Mouse (Mus musculus) neural tube, embryonic 15.5 days (tissue): Measurements from ENCODE around the gene Olfr1367. TPM values are rescaled to one million over a fixed set of nuclear protein-coding genes. Genes with fewer than 3 reads are reported as not detected.
"Not testable (repeated sequence)": the region's sequence is repeated elsewhere in the genome, so short reads cannot be mapped to it uniquely, and the experiment has no call there.

Source experiments
- ATAC-seq: fragments of 200-750 bp; cut with Nextera tagmentation; 2 replicates; pipeline ENCODE4 v1.8.0; 2017; ENCODE audit warnings: mild to moderate bottlenecking, moderate TSS enrichment, moderate library complexity; ENCODE audit not compliant: low FRiP score
- H3K27ac ChIP-seq: fragments of 300-500 bp; sonication (generic); replicated peaks from 2 replicates; pipeline ENCODE4 v1.5.1; 2015; ENCODE audit warnings: mild to moderate bottlenecking, inconsistent platforms
- H3K27me3 ChIP-seq: fragments of 300-500 bp; sonication (generic); replicated peaks from 2 replicates; pipeline ENCODE4 v1.6.1; 2015; ENCODE audit warnings: inconsistent platforms
- H3K36me3 ChIP-seq: fragments of 300-500 bp; sonication (generic); 2 replicates; pipeline ENCODE4 v1.6.1; 2015; ENCODE audit warnings: inconsistent platforms
- H3K4me1 ChIP-seq: fragments of 300-500 bp; sonication (generic); 2 replicates; pipeline ENCODE4 v1.6.1; 2015; ENCODE audit warnings: inconsistent platforms
- H3K4me2 ChIP-seq: fragments of 300-500 bp; sonication (generic); 2 replicates; pipeline ENCODE4 v1.6.1; 2015; ENCODE audit warnings: inconsistent platforms, mild to moderate bottlenecking, moderate library complexity
- H3K4me3 ChIP-seq: fragments of 300-500 bp; sonication (generic); replicated peaks from 2 replicates; pipeline ENCODE4 v1.5.1; 2015; ENCODE audit warnings: mild to moderate bottlenecking, inconsistent platforms
- H3K9ac ChIP-seq: fragments of 300-500 bp; sonication (generic); replicated peaks from 2 replicates; pipeline ENCODE4 v1.6.1; 2015; ENCODE audit warnings: mild to moderate bottlenecking, inconsistent platforms
- H3K9me3 ChIP-seq: fragments of 300-500 bp; sonication (generic); replicated peaks from 2 replicates; pipeline ENCODE4 v1.6.1; 2016; ENCODE audit warnings: inconsistent platforms
- WGBS: fragments of 180-500 bp; shearing (Covaris S2); methylation state at CpG from one replicate; pipeline ENCODE4 v1.1.7; 2015; ENCODE audit warnings: mixed read lengths; 5-methylcytosine and 5-hydroxymethylcytosine counted together
- polyA plus RNA-seq: library from polyadenylated mRNA; unstranded; fragments of >200 nt; fragmentation: Nextera tagmentation; extraction: Ambion mirVana; gene quantifications from 2 replicates; pipeline ENCODE4 v1.2.1, GENCODE M21; 2015

Olfr1367 gene
- polyA plus RNA-seq, 1 experiment from 2014 or later = not detected

DNA sequence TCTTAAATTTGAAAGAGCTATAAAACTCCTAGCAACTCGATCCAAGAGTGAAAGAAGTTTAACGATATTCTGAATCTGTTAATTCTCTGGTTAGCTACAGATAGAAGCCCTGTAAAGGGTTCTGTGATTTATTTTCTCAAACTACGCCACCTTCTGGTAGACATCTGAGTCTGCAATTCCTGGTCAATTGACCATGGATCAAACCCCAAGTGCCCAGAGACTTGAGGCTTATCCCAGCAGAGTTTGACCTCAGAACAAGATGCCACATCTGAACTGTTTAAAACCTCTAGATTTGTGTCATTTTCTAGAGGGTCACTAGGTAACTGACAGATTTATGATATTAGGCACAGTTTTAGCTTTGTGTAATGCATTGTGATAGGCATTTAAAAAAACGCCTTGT, 20.5 kb upstream of the Olfr1367 start:
- H3K4me1 ChIP-seq = peaks cover 16% of the 10 kb centered on the region
- H3K4me2 ChIP-seq = peak overlapping the region; percentile 62
- 6% methylated on average over 4 of the region's 4 CpGs for WGBS
- H3K27me3 ChIP-seq = peaks cover 21% of the 10 kb centered on the region; the same call in 1 of the 2 replicates
- H3K9me3 ChIP-seq = no peaks in the 10 kb centered on the region
- H3K4me3 ChIP-seq = peak overlapping the region; percentile 42
- no peaks in the 10 kb centered on the region for H3K36me3 ChIP-seq
- ATAC-seq = peak; percentile 11; the same call in 1 of the 2 replicates
- no peak overlapping the region for H3K27ac ChIP-seq
- no peak overlapping the region for H3K9ac ChIP-seq

DNA sequence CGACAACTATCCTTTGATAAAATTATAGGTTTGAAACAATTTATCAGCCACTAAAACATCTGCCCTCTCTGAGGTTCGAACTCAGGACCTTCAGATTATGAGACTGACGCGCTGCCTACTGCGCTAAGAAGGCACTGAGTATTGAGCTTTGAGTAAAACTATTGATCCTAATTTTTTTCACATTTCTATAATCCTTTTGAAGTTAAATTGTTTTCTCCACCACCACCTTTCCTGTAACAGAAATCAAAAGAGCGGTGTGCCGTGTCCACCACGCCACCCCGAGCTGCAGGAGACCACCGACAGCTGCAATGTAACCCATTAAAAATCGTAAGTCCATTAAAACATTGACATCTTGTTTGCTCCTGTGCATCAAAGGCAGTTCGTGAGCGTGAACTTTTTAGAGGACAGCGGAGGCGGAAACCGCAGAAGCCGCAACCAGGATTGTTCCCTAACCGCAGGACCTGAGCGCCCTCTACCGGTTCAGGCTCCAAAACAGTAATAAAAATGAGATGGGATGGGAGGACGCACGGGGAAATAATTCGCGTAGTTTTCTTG, 20.0 kb upstream of the Olfr1367 start:
- H3K4me2 ChIP-seq = peak overlapping the region; percentile 62
- H3K27me3 ChIP-seq = 0 out of 2 replicates have a peak, but pooled peaks cover 21% of the 10 kb centered on the region
- no peaks in the 10 kb centered on the region for H3K36me3 ChIP-seq
- ATAC-seq = peak; percentile 79
- WGBS = under 1% methylated on average over 24 of the region's 24 CpGs
- peak overlapping the region; percentile 42 for H3K4me3 ChIP-seq
- H3K4me1 ChIP-seq = peaks cover 16% of the 10 kb centered on the region
- 0 out of 2 replicates have a peak overlapping the region, but pooled peaks have one; percentile 14 for H3K9ac ChIP-seq
- H3K27ac ChIP-seq = no peak overlapping the region
- no peaks in the 10 kb centered on the region for H3K9me3 ChIP-seq

DNA sequence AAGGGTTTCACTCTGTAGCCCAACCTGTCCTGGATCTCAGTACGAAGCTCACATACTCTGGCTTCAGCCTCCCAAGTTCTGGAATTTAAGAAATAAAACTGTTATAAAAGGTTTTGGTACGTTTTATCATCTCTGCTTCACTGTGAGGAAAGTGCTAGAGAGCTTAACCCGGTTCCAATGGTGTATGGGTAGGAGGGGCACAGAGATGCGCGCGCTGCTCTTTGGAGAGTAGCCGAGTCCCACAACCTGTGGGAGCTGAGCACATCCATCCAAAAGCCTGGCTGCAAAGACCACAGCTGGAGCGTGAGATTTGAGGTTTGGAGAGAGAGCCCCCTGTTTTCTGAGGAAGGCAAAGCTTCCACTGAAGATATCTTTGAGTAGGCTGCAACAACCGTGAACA, 19.3 kb upstream of the Olfr1367 start:
- no peak for ATAC-seq
- Histone ChIP-seq H3K4me1 (peaks cover 12% of the 10 kb centered on the region), H3K27ac (no peak overlapping the region), H3K36me3 (no peaks in the 10 kb centered on the region), H3K9me3 (no peaks in the 10 kb centered on the region), H3K4me2 (peak overlapping the region; percentile 62), H3K27me3 (0 out of 2 replicates have a peak, but pooled peaks cover 16% of the 10 kb centered on the region), H3K9ac (0 out of 2 replicates have a peak overlapping the region, but pooled peaks have one; percentile 14), H3K4me3 (peak overlapping the region; percentile 42)
- WGBS = 2% methylated on average over 9 of the region's 9 CpGs

DNA sequence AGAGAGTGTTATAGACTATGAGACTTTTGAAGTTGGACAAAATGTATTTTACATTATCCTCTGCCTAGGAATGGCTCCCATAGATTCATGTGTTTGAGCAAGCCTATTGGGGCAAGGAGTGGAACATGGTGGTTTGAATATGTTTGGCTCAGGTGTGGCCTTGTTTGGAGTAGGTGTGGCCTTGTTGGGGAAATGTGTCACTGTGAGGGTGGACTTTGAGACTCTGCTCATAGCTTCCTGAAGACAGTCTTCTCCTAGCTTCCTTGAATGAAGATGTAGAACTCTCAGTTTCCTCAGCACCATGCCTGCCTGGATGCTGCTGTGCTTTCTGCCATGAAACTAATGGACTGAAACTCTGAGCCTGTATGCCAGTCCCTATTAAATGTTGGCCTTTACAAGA, 3.9 kb downstream of the Olfr1367 start:
- Histone ChIP-seq H3K4me2 (no peak overlapping the region), H3K4me1 (no peaks in the 10 kb centered on the region), H3K9ac (no peak overlapping the region), H3K27me3 (0 out of 2 replicates have a peak, but pooled peaks cover 2% of the 10 kb centered on the region), H3K9me3 (no peaks in the 10 kb centered on the region), H3K36me3 (no peaks in the 10 kb centered on the region), H3K4me3 (no peak overlapping the region), H3K27ac (no peak overlapping the region)
- no peak for ATAC-seq

DNA sequence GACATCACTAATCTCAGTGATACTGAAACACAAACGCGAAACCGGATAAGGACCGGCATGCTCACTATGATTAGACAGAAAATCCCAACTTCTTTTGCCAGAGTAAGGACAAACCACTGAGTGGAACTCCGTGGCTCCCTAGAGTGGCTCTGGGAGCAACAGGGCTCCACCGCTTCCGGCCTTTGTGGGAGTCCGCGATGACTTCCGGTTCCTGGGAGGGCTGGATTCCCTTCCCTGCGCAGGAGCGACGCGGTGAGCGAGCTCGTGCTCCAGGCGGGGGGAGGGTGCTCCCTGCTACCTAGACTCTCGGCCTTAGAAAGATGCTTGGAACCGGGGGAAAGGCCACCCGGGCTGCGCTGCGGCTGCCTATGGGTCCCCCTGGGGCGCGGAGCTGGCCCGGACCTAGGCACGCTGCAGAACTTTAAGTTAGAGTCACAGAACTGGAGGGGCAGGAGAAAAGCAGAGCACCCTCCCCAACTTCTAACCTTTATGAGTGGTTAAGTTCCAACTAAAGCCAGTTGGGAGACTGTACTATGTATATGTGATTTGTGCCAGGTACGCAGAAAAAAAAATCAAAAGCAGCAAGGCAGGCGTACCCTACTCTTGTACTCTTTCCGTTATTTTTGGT, 16.0 kb downstream of the Olfr1367 start, which contains the start of gene Zscan12:
TSS of gene Zscan12 (plus strand) at position 200 of the 628 bp plus-strand sequence.
- Histone ChIP-seq H3K36me3 (peaks cover 5% of the 10 kb centered on the region; the same call in 1 of the 2 replicates), H3K4me1 (peaks cover 25% of the 10 kb centered on the region), H3K4me2 (peak within 1 kb of the TSS; percentile 69), H3K9ac (peak within 1 kb of the TSS; percentile 87), H3K4me3 (peak within 1 kb of the TSS; percentile 74), H3K27me3 (peaks cover 4% of the 10 kb centered on the region; the same call in 1 of the 2 replicates), H3K9me3 (no peaks in the 10 kb centered on the region), H3K27ac (peak within 1 kb of the TSS; percentile 67; the same call in 1 of the 2 replicates)
- peak; percentile 100 for ATAC-seq
- WGBS = 2% methylated on average over 29 of the region's 29 CpGs

DNA sequence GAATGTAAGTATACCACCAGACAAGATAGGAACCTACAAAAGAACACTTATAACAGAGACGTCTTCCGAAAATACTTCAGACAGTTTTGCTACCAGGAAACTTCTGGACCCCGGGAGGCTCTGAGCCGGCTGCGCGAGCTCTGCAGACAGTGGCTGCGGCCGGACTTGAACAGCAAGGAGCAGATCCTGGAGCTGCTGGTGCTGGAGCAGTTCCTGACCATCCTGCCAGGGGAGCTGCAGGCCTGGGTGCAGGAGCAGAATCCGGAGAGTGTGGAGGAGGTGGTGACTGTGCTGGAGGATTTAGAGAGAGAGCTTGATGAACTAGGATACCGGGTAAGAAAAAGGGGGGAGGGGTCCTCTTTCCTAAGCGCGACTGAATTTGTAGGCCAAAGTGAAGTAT, 17.0 kb downstream of the Olfr1367 start:
- Histone ChIP-seq H3K36me3 (peaks cover 10% of the 10 kb centered on the region), H3K9ac (no peak overlapping the region; the same call in 1 of the 2 replicates), H3K4me3 (peak overlapping the region; percentile 74), H3K27me3 (peaks cover 2% of the 10 kb centered on the region; the same call in 1 of the 2 replicates), H3K4me2 (peak overlapping the region; percentile 69), H3K27ac (no peak overlapping the region), H3K4me1 (peaks cover 25% of the 10 kb centered on the region), H3K9me3 (no peaks in the 10 kb centered on the region)
- ATAC-seq = no peak
- WGBS = 69% methylated on average over 12 of the region's 12 CpGs

DNA sequence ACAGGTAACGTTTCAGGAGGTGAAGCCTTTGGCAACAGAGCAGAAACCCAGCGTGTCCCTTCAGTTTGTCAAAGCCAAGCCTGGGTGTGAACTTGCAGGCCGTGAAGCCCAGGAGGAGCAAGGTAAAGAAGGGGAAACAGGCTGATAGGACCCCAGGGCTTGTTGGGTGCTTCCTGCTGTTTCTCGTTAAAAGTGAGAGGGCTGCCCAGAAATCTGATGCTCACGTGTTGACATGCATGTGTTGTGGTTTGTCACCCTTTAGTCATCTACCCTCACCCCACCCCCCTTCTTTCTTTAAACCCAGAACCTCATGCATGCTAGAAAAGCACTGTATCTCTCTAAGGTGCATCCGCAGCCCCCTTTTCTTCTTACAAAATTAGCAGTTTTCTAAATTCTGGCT, 19.9 kb downstream of the Olfr1367 start:
- H3K9ac ChIP-seq = no peak overlapping the region
- no peak overlapping the region for H3K4me3 ChIP-seq
- no peak overlapping the region for H3K27ac ChIP-seq
- H3K4me2 ChIP-seq = no peak overlapping the region
- H3K36me3 ChIP-seq = peaks cover 33% of the 10 kb centered on the region
- H3K9me3 ChIP-seq = no peaks in the 10 kb centered on the region
- ATAC-seq = no peak
- no peaks in the 10 kb centered on the region for H3K27me3 ChIP-seq
- WGBS = 94% methylated on average over 6 of the region's 6 CpGs
- H3K4me1 ChIP-seq = peaks cover 25% of the 10 kb centered on the region

DNA sequence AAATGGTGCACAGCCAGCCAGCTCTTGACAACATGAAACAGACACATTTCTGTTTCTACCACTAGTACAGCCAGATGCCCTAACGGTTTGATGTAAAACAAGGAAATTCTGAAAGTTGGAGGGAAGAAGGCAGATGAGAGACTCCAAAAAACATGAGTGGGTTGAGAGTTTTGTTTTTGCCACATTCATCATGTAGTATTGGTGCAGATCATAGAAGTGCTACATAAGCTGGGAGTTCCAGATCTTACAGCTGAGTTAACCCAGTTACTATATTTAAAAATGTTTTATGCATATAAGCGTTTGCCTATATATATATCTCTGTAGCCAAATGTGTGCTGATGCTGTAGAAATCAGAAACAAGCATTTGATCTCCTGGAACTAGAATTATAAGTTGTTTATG, 26.0 kb downstream of the Olfr1367 start:
- H3K27me3 ChIP-seq = no peaks in the 10 kb centered on the region
- no peak for ATAC-seq
- H3K27ac ChIP-seq = no peak overlapping the region
- H3K36me3 ChIP-seq = peaks cover 27% of the 10 kb centered on the region
- no peak overlapping the region for H3K4me3 ChIP-seq
- WGBS = 88% methylated on average over 2 of the region's 2 CpGs
- no peak overlapping the region for H3K9ac ChIP-seq
- H3K9me3 ChIP-seq = no peaks in the 10 kb centered on the region
- no peak overlapping the region for H3K4me2 ChIP-seq
- no peaks in the 10 kb centered on the region for H3K4me1 ChIP-seq

DNA sequence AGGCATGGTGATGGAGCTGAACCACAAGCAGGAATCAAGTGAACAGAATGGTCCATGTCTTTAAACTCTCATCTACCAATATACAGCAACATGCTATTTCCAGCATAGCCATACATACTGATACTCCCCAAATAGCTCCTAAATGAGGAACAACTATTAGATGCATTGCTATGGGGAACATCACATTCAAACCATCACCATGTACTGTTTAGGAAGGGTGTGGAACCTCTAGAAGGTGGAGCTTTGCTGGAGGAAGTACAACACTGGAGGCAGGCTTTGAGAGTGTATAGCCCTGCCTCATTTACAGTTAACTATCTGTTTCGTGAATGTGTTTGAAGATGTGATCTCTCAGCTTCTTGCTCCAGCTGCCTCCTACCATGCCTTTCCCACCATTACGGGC, 31.1 kb downstream of the Olfr1367 start:
- Histone ChIP-seq H3K36me3 (no peaks in the 10 kb centered on the region), H3K4me1 (no peaks in the 10 kb centered on the region), H3K27me3 (no peaks in the 10 kb centered on the region), H3K4me3 (no peak overlapping the region), H3K4me2 (no peak overlapping the region), H3K9me3 (no peaks in the 10 kb centered on the region), H3K27ac (no peak overlapping the region), H3K9ac (no peak overlapping the region)
- WGBS = 83% methylated on average over 2 of the region's 2 CpGs
- ATAC-seq = no peak

DNA sequence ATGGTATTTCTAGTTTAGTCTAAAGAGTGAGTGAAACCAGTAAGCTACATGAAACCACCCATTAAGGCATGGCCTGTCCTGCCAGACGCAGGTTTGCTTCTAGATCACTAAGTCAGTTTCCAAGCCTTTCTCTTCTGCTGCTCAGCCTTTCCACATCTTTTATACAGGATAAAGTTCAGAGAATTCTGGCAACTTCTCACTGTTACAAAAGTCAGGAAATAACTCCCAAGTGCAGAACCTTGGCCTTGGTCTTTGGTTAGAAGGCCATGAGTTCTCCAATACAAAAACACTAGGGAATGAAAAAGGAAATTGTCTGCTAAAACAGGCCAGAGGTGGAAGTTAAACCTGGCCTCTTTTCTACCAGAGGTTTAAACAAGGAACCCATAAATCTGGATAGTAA, 48.5 kb downstream of the Olfr1367 start:
- Histone ChIP-seq H3K4me1 (peaks cover 14% of the 10 kb centered on the region), H3K4me2 (no peak overlapping the region), H3K27ac (no peak overlapping the region), H3K9ac (no peak overlapping the region), H3K4me3 (no peak overlapping the region), H3K27me3 (no peaks in the 10 kb centered on the region), H3K9me3 (no peaks in the 10 kb centered on the region), H3K36me3 (peaks cover 74% of the 10 kb centered on the region)
- no peak for ATAC-seq
- WGBS = 94% methylated on average over 1 of the region's 1 CpGs

DNA sequence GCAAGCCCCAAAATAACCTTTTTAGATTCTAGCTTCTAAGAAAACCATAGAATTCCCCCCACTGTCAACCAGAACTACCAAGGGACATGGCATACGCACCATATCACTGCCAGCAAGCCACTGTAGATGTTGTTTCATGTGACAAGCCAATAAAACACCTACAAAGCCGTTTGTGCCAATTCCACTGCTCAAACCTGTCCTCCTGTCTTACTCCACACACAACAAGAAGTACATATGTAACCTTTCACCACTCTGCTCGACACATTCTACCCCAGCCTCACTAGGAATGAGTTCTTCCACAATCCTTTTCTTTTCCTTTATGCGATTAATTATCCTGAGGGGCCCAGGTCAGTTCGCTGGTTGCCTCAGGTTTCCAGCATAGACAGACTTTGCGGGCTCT, 48.9 kb downstream of the Olfr1367 start:
- Histone ChIP-seq H3K36me3 (peaks cover 70% of the 10 kb centered on the region), H3K9me3 (no peaks in the 10 kb centered on the region), H3K27ac (no peak overlapping the region), H3K4me3 (no peak overlapping the region), H3K9ac (no peak overlapping the region), H3K27me3 (no peaks in the 10 kb centered on the region), H3K4me1 (peaks cover 16% of the 10 kb centered on the region), H3K4me2 (no peak overlapping the region)
- 97% methylated on average over 6 of the region's 6 CpGs for WGBS
- no peak for ATAC-seq

DNA sequence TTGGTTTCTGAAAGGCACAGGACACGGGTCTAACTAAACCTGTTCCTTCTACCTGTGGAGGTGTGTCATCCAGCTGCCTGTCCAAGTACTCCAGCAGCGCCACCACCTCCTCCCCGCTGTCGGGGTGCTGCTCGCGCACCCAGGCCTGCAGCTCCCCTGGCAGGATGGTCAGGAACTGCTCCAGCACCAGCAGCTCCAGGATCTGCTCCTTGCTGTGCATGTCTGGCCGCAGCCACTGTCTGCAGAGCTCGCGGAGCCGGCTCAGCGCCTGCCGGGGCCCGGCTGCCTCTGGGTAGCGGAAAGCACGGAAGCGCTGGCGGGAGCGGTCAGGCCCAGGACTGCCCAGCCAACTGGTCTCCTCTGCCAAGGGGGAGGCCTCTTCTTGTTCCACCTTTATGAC, 49.3 kb downstream of the Olfr1367 start:
- ATAC-seq, H3K27me3 ChIP-seq, H3K9me3 ChIP-seq, H3K9ac ChIP-seq, H3K4me3 ChIP-seq, H3K27ac ChIP-seq, H3K4me2 ChIP-seq: not testable (repeated sequence)
- Histone ChIP-seq H3K4me1 (peaks cover 20% of the 10 kb centered on the region), H3K36me3 (peaks cover 66% of the 10 kb centered on the region)
- 98% methylated on average over 18 of the region's 18 CpGs for WGBS
